Mouse (Mus musculus) left cerebral cortex, postnatal 10 days (tissue): ENCODE data around the gene Atpif1. TPM values are rescaled to one million over a fixed set of nuclear protein-coding genes. Genes with fewer than 3 reads are reported as not detected.

Source experiments
- DNase-seq, 2 experiments: peaks; one replicate each; pipeline ENCODE4 v3.0.0; 2021 to 2022; ENCODE audit warnings: low spot score in 2 of 2, mixed read lengths in 1 of 2; ENCODE audit errors: extremely low spot score in 1 of 2
- intact Hi-C: fragments of 180-260 bp; cut with DNase I; formaldehyde crosslinking; loops from one replicate; pipeline ENCODE4 v1.15.1; 2025
- total RNA-seq, 2 experiments: library from RNA; stranded (reverse); gene quantifications; 2 replicates each; pipeline ENCODE4 v1.2.3; 2021

The Atpif1 gene
- total RNA-seq, 2 experiments from 2014 or later: 662 to 668 TPM

GRCm38 (mm10) chr4:132530033-132530804 lies 3.2 kb downstream of the Atpif1 start:
- intact Hi-C loops: no loop called here
- no peak for DNase-seq

GRCm38 (mm10) chr4:132529344-132529743 lies 4.1 kb downstream of the Atpif1 start:
- intact Hi-C loops: no loop called here
- DNase-seq: no peak

GRCm38 (mm10) chr4:132527917-132528522 lies 5.4 kb downstream of the Atpif1 start:
- intact Hi-C loops: no loop called here
- no peak for DNase-seq

DNA sequence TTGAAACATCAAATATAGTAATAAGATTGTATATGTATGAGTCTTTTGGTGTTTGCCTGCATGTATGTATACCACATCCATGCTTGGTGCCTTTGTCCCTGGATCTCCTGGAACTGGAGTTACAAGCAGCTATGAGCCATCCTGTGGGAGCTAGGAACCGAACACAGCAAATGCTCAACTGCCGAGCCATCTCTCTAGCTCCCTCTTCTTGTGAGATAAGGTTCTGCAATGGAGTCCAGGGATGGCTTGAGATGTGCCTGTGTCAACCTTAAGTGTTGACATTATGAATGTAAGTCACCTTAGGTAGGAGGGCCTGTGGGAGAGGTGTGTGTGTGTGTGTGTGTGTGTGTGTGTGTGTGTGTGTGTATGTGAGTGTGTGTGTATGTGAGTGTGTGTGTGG lies 6.8 kb downstream of the Atpif1 start:
- intact Hi-C loops: no loop called here
- no peak for DNase-seq

DNA sequence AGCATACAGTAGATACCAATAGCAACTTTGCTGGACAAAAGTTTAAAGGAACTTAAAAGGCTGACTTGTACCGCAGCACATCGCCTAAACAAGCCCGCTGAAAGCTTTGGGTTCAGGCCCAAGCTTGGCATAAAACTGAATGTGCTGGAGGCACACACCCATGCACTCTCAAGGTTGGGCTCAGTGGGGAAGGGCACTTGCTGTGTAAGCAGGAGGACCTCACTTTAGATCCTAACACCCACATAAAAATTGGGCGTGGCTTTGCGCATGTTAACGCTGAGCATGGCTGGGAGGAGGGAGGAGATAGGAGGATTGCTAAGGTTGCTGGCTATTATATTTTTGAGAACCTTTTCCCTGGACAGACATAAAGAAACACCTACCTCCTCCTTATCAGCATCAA lies 8.7 kb downstream of the Atpif1 start:
- no peak for DNase-seq
- intact Hi-C loops: no loop called here

- intact Hi-C loops: no loop called here
- DNase-seq: no peak
Measured at GRCm38 (mm10) chr4:132524321-132524741, 9.1 kb downstream of the Atpif1 start.

DNA sequence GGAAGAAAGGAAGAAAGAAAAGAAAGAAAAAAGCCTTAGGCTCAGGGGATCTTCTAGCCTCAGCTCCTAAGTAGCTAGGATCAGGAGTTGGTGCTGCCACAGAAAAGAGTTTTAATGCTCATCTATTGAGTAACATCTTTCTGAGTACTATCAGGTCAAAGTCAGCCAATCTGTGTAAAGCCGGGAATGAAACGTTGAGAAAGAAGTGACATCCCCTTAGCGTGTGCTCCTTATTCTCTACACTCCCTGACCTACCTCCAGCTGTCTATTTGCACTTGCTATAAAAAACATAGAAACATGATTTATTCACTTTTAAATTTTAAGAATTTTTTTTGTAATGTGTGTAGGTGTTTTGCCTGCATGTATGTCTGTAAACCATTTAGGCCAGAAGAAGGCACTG lies 14.3 kb downstream of the Atpif1 start:
- intact Hi-C loops: loop anchor here (10.0 kb wide), 1 partner anchor 164 kb away; the partner anchor contains the start of gene Rcc1
- DNase-seq: no peak

DNA sequence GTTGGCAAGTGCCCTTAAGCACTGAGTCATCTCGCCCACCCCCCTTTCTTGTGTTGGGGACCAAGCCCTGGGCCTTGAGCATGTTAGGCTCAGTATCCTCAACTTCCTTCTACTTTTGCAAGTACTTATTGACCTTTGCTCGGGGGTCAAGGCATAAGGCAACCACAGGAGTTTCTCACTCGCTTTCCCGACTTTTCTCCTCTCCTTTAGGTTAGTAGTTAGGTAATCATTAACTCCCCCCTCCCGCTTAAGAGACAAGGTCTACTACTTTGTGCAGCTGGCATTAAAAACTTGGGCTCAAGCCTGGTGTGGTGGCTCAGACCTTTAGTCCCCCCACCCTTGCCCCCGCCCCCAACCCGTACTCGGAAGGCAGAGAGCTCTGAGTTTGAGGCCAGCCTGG lies 15.4 kb downstream of the Atpif1 start:
- no peak for DNase-seq
- intact Hi-C loops: loop anchor here (10.0 kb wide), 1 partner anchor 163 kb away; the partner anchor contains the start of gene Rcc1

- peak; percentile 94 to 95 for DNase-seq
- intact Hi-C loops: loop anchor here (10.0 kb wide), 1 partner anchor 161 kb away; the partner anchor contains the start of gene Rcc1
Measured at GRCm38 (mm10) chr4:132515369-132516155, 17.9 kb downstream of the Atpif1 start.

DNA sequence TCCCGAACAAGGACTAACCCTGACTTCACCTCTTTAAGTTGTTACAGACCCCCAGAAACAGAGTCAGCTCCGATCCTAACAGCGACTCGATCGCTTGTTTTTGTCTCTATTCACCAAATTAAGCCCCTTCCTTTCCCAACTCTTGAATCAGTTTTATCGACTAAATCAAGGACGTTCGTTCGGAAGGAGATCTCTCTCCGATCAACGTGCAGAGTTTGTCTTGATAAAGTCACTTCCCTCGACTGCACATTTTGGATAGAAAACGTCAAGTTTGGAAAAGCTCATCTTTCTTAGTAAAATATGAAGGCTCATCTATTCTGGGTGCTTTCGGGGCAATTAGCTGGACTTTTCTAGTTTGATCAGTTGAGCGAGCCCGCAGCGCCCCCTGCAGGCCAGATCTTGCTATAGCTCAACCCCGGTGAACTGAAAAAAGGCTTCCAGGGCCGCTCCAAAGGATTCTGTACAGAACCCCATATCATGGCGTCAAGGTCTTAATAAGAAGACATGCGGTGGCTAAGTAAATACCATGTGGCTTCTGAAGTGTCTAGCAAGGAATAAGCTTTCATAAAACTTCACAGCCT lies 18.8 kb downstream of the Atpif1 start:
- intact Hi-C loops: loop anchor here (5.0 to 10.0 kb wide), 2 partner anchors 92 to 160 kb away; partner anchors contain the start of genes Phactr4 and Rcc1
- DNase-seq: peak; percentile 69 to 81

GRCm38 (mm10) chr4:132513395-132514273 lies 19.8 kb downstream of the Atpif1 start:
- intact Hi-C loops: loop anchor here (5.0 to 10.0 kb wide), 2 partner anchors 91 to 159 kb away; partner anchors contain the start of genes Phactr4 and Rcc1
- peak in 1 of 2 experiments; percentile 58 for DNase-seq

GRCm38 (mm10) chr4:132512080-132512479 lies 21.4 kb downstream of the Atpif1 start:
- intact Hi-C loops: loop anchor here (5.0 to 10.0 kb wide), 2 partner anchors 90 to 157 kb away; partner anchors contain the start of genes Phactr4 and Rcc1

DNA sequence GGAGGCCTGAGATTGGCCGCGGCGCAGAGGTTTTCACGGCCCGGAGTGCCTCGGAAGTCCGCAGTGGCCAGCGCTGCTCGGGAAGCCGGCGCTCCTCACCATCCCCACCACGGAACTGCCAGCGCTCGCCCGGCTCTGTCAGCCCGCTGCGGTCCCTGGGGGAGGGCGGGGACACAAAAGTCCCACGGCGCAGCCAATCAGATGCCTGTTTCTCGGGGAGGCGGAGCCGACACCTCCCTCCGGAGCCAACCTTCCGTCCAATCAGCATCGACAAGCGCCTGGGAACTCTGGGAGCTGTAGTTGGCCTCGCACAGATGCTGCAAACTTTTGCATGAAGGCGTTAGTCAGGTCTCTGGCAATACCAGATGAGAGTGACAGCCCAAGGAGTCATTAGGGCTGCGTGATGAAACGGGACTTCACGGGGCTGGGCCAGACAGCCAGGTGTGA lies 23.1 kb downstream of the Atpif1 start, which contains the start of gene Sesn2:
TSS of gene Sesn2 (minus strand) at position 150 of the 447 bp plus-strand sequence.
- DNase-seq: peak; percentile 95 to 98
- intact Hi-C loops: loop anchor here (5.0 to 10.0 kb wide), 2 partner anchors 88 to 156 kb away; partner anchors contain the start of genes Phactr4 and Rcc1

More at GRCm38 (mm10) chr4:132512080-132512479, 21.4 kb downstream of the Atpif1 start:
- no peak for DNase-seq

DNA sequence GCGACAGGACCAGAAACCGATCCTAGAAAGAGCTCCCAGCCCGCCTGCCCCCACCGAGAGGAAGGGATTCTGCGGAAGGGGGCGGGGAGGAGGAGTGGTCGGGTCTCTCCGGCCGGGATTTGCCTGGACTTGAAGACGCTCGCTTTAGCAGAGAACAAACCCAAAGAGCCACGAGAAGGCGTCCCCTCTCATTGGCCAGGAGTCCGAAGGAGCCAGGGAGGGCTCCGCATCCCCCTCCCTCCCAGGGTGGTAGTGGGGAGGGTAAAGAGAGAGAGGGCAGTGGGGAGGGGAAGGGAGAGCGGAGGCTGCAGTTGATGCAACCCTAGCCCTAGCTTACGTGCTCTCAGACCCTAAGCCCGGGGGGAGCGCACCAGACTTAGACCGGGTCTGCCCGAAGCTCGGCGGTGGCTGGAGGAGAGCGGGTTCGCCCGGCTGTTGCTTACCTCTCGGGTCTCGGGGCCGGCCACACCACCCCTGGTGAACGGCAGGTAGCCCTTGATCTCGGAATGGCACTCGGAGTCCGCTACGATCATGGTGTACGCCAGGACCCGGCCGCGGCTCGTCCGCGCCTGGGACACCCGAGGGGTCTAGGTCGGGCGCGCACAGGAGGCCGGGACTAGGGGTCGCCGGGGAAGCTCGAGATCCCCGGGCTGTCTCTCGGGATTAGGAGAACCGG lies 23.7 kb downstream of the Atpif1 start:
- intact Hi-C loops: loop anchor here (2.0 to 10.0 kb wide), 3 partner anchors 47 to 155 kb away; partner anchors contain the start of genes Med18, Phactr4 and Rcc1
- DNase-seq: peak; percentile 73 to 92

GRCm38 (mm10) chr4:132507210-132507609 lies 26.2 kb downstream of the Atpif1 start:
- DNase-seq: no peak
- intact Hi-C loops: no loop called here

GRCm38 (mm10) chr4:132506250-132506649 lies 27.2 kb downstream of the Atpif1 start:
- no peak for DNase-seq
- intact Hi-C loops: no loop called here

GRCm38 (mm10) chr4:132505800-132506199 lies 27.7 kb downstream of the Atpif1 start:
- intact Hi-C loops: no loop called here
- no peak for DNase-seq
